Mouse (Mus musculus): ENCODE results near the gene Gm10229. TPM values are rescaled to one million over a fixed set of nuclear protein-coding genes. Genes with fewer than 3 reads are reported as not detected.
"Not testable (repeated sequence)": the region's sequence is repeated elsewhere in the genome, so short reads cannot be mapped to it uniquely, and the experiment has no call there.

Gm10229 gene
- not detected for total RNA-seq (2021)

- intact Hi-C loops (cut with DNase I); DNase-seq (ENCODE audit: extremely low spot score in 1 of 2, low spot score in 2 of 2): not testable (repeated sequence)
These were observed at the start of gene Gm10229 for GRCm38 (mm10) chr16:89014984-89015383. Gene Gm10229 (plus strand): TSS chr16:89015284.

- DNase-seq (ENCODE audit: extremely low spot score in 1 of 2, low spot score in 2 of 2) = no peak
- intact Hi-C loops (cut with DNase I) = no loop called here
These were observed 4.4 kb upstream of the Gm10229 start, which contains the start of gene Krtap22-2 for GRCm38 (mm10) chr16:89010659-89011058. Gene Krtap22-2 (minus strand): TSS chr16:89010759.

GRCm38 (mm10) chr16:89013973-89014372 lies 1.1 kb upstream of the Gm10229 start:
- no peak for DNase-seq (ENCODE audit: extremely low spot score in 1 of 2, low spot score in 2 of 2)
- intact Hi-C loops (cut with DNase I) = no loop called here

GRCm38 (mm10) chr16:89031399-89031798 lies 16.3 kb downstream of the Gm10229 start, which contains the start of gene Krtap6-1:
Gene Krtap6-1 (plus strand): TSS chr16:89031699.
- intact Hi-C loops (cut with DNase I); DNase-seq (ENCODE audit: extremely low spot score in 1 of 2, low spot score in 2 of 2): not testable (repeated sequence)

GRCm38 (mm10) chr16:89041372-89041771 lies 26.3 kb downstream of the Gm10229 start, which contains the start of gene Gm10228:
Gene Gm10228 (minus strand): TSS chr16:89041472.
- intact Hi-C loops (cut with DNase I); DNase-seq (ENCODE audit: extremely low spot score in 1 of 2, low spot score in 2 of 2): not testable (repeated sequence)

GRCm38 (mm10) chr16:89047783-89048182 lies 32.7 kb downstream of the Gm10229 start, which contains the start of gene Krtap6-5:
Gene Krtap6-5 (minus strand): TSS chr16:89047883.
- no peak for DNase-seq (ENCODE audit: extremely low spot score in 1 of 2, low spot score in 2 of 2)
- intact Hi-C loops (cut with DNase I) = no loop called here

- DNase-seq (ENCODE audit: extremely low spot score in 1 of 2, low spot score in 2 of 2); intact Hi-C loops (cut with DNase I): not testable (repeated sequence)
These were observed 48.8 kb downstream of the Gm10229 start, which contains the start of gene 1110025L11Rik for GRCm38 (mm10) chr16:89063902-89064301. Gene 1110025L11Rik (minus strand): TSS chr16:89064002.

Other genes starting within 250 kb of the Gm10229 start
- not detected for gene 2310057N15Rik, start 241.1 kb upstream of the Gm10229 start, total RNA-seq (2021)
- gene Gm5965, start 237.4 kb upstream of the Gm10229 start, total RNA-seq (2021) = not detected
- not detected for gene Gm20741, start 203.1 kb upstream of the Gm10229 start, total RNA-seq (2021)
- not detected for gene Krtap15, start 195.1 kb upstream of the Gm10229 start, total RNA-seq (2021)
- gene Krtap14, start 189.1 kb upstream of the Gm10229 start, total RNA-seq (2021) = not detected
- not detected for gene Krtap19-1, start 145.9 kb upstream of the Gm10229 start, total RNA-seq (2021)
- gene Krtap19-2, start 141.0 kb upstream of the Gm10229 start, total RNA-seq (2021) = not detected
- gene Krtap19-3, start 137.2 kb upstream of the Gm10229 start, total RNA-seq (2021) = not detected
- not detected for gene Krtap19-4, start 130.2 kb upstream of the Gm10229 start, total RNA-seq (2021)
- gene Krtap19-5, start 118.8 kb upstream of the Gm10229 start, total RNA-seq (2021) = not detected
- not detected for gene Krtap19-9b, start 83.0 kb upstream of the Gm10229 start, total RNA-seq (2021)
- gene Krtap16-3, start 52.4 kb upstream of the Gm10229 start, total RNA-seq (2021) = not detected
- not detected for gene Krtap22-2, start 4.5 kb upstream of the Gm10229 start, total RNA-seq (2021)
- gene Krtap6-1, start 16.4 kb downstream of the Gm10229 start, total RNA-seq (2021) = not detected
- gene Gm10228, start 26.2 kb downstream of the Gm10229 start, total RNA-seq (2021) = not detected
- not detected for gene Krtap6-5, start 32.6 kb downstream of the Gm10229 start, total RNA-seq (2021)
- not detected for gene 1110025L11Rik, start 48.7 kb downstream of the Gm10229 start, total RNA-seq (2021)
- not detected for gene Krtap6-3, start 68.7 kb downstream of the Gm10229 start, total RNA-seq (2021)
- not detected for gene Gm6358, start 125.6 kb downstream of the Gm10229 start, total RNA-seq (2021)
- gene Gm10061, start 135.8 kb downstream of the Gm10229 start, total RNA-seq (2021) = not detected
- not detected for gene Gm9789, start 142.7 kb downstream of the Gm10229 start, total RNA-seq (2021)
- not detected for gene Gm7735, start 154.2 kb downstream of the Gm10229 start, total RNA-seq (2021)
- gene 1110057P08Rik, start 159.5 kb downstream of the Gm10229 start, total RNA-seq (2021) = not detected
- gene Krtap20-2, start 190.6 kb downstream of the Gm10229 start, total RNA-seq (2021) = not detected

Measured in left cerebral cortex, postnatal 10 days (tissue).